Mouse (Mus musculus) E14TG2a.4 (cell line): ENCODE measurements around the gene H3f3a.

Source experiments
- H3K27me3 ChIP-seq: 2 replicates; pipeline ENCODE4 v1.6.1; 2014; ENCODE audit warnings: low read length, control low read depth; ENCODE audit not compliant: insufficient read depth
- H3K36me3 ChIP-seq: 2 replicates; pipeline ENCODE4 v1.6.1; 2014; ENCODE audit warnings: low read length, control low read depth; ENCODE audit not compliant: insufficient read depth
- H3K4me1 ChIP-seq: replicated peaks from 2 replicates; pipeline ENCODE4 v1.6.1; 2014; ENCODE audit warnings: low read depth, low read length, control low read depth
- H3K4me3 ChIP-seq: replicated peaks from 2 replicates; pipeline ENCODE4 v1.5.1; 2014; ENCODE audit warnings: mild to moderate bottlenecking, low read length
- H3K9me3 ChIP-seq: 2 replicates; pipeline ENCODE4 v1.6.1; 2014; ENCODE audit warnings: low read length, control low read depth
- CTCF ChIP-seq: conservative IDR thresholded peaks from 2 replicates; pipeline ENCODE4 v1.5.1; 2014; ENCODE audit warnings: low read length
- NANOG ChIP-seq: IDR thresholded peaks from 2 replicates; pipeline ENCODE4 v1.6.1; 2014; ENCODE audit warnings: borderline replicate concordance, low read length, mixed read lengths
- POU5F1 ChIP-seq: IDR thresholded peaks from 2 replicates; pipeline ENCODE4 v1.6.1; 2014; ENCODE audit warnings: low read length, borderline replicate concordance

Gene H3f3a

GRCm38 (mm10) chr1:180781250-180781649 lies 32.5 kb downstream of the H3f3a start:
- Histone ChIP-seq H3K4me1 (peaks cover 26% of the 10 kb centered on the region), H3K36me3 (no peaks in the 10 kb centered on the region), H3K27me3 (peaks cover 34% of the 10 kb centered on the region), H3K9me3 (no peaks in the 10 kb centered on the region), H3K4me3 (no peak overlapping the region)
- TF ChIP-seq NANOG: no peak
- no peak for TF ChIP-seq POU5F1
- TF ChIP-seq CTCF: no peak

GRCm38 (mm10) chr1:180780291-180780690 lies 33.5 kb downstream of the H3f3a start:
- Histone ChIP-seq H3K4me3 (no peak overlapping the region), H3K9me3 (no peaks in the 10 kb centered on the region), H3K4me1 (peaks cover 36% of the 10 kb centered on the region), H3K36me3 (no peaks in the 10 kb centered on the region), H3K27me3 (peaks cover 39% of the 10 kb centered on the region)
- TF ChIP-seq CTCF (no peak), POU5F1 (no peak), NANOG (no peak)

GRCm38 (mm10) chr1:180778941-180779340 lies 34.8 kb downstream of the H3f3a start:
- H3K36me3 ChIP-seq: no peaks in the 10 kb centered on the region
- H3K27me3 ChIP-seq: peaks cover 39% of the 10 kb centered on the region
- H3K4me3 ChIP-seq: peak overlapping the region; percentile 90; the same call in 1 of the 2 replicates
- H3K4me1 ChIP-seq: peaks cover 43% of the 10 kb centered on the region
- H3K9me3 ChIP-seq: no peaks in the 10 kb centered on the region
- TF ChIP-seq NANOG (no peak), POU5F1 (no peak), CTCF (no peak)

GRCm38 (mm10) chr1:180778403-180778754 lies 35.4 kb downstream of the H3f3a start:
- TF ChIP-seq NANOG (no peak), CTCF (no peak), POU5F1 (no peak)
- H3K36me3 ChIP-seq: no peaks in the 10 kb centered on the region
- no peaks in the 10 kb centered on the region for H3K9me3 ChIP-seq
- peaks cover 48% of the 10 kb centered on the region for H3K4me1 ChIP-seq
- H3K27me3 ChIP-seq: peaks cover 39% of the 10 kb centered on the region
- peak overlapping the region; percentile 90 for H3K4me3 ChIP-seq

- Histone ChIP-seq H3K27me3 (peaks cover 39% of the 10 kb centered on the region), H3K9me3 (no peaks in the 10 kb centered on the region), H3K36me3 (no peaks in the 10 kb centered on the region), H3K4me1 (peaks cover 46% of the 10 kb centered on the region), H3K4me3 (peak overlapping the region; percentile 90)
- TF ChIP-seq CTCF: peak; percentile 23
- TF ChIP-seq POU5F1: no peak
Measured at GRCm38 (mm10) chr1:180777660-180778402, 35.9 kb downstream of the H3f3a start.

- H3K4me1 ChIP-seq: peaks cover 46% of the 10 kb centered on the region
- peak overlapping the region; percentile 90 for H3K4me3 ChIP-seq
- H3K27me3 ChIP-seq: peaks cover 39% of the 10 kb centered on the region
- H3K9me3 ChIP-seq: 0 out of 2 replicates have a peak, but pooled peaks cover 2% of the 10 kb centered on the region
- TF ChIP-seq POU5F1 (no peak), NANOG (no peak), CTCF (no peak)
- no peaks in the 10 kb centered on the region for H3K36me3 ChIP-seq
Measured at GRCm38 (mm10) chr1:180777289-180777659, 36.5 kb downstream of the H3f3a start.

- no peak for TF ChIP-seq POU5F1
- TF ChIP-seq NANOG: no peak
- no peak for TF ChIP-seq CTCF
- Histone ChIP-seq H3K36me3 (no peaks in the 10 kb centered on the region), H3K27me3 (peaks cover 43% of the 10 kb centered on the region)
Measured at GRCm38 (mm10) chr1:180776494-180776893, 37.2 kb downstream of the H3f3a start.

GRCm38 (mm10) chr1:180775849-180776493 lies 37.8 kb downstream of the H3f3a start:
- peaks cover 43% of the 10 kb centered on the region for H3K27me3 ChIP-seq

More at GRCm38 (mm10) chr1:180776494-180776893, 37.2 kb downstream of the H3f3a start:
- H3K4me3 ChIP-seq: no peak overlapping the region
- H3K9me3 ChIP-seq: 0 out of 2 replicates have a peak, but pooled peaks cover 8% of the 10 kb centered on the region
- H3K4me1 ChIP-seq: peaks cover 46% of the 10 kb centered on the region

More at GRCm38 (mm10) chr1:180775849-180776493, 37.8 kb downstream of the H3f3a start:
- Histone ChIP-seq H3K36me3 (no peaks in the 10 kb centered on the region), H3K4me1 (peaks cover 49% of the 10 kb centered on the region), H3K9me3 (0 out of 2 replicates have a peak, but pooled peaks cover 8% of the 10 kb centered on the region), H3K4me3 (no peak overlapping the region)
- TF ChIP-seq CTCF: no peak
- TF ChIP-seq NANOG: no peak
- TF ChIP-seq POU5F1: no peak
